Mouse (Mus musculus) ES-E14 (cell line): ENCODE data around the gene Tmem135. TPM values are rescaled to one million over a fixed set of nuclear protein-coding genes. Genes with fewer than 3 reads are reported as not detected.

Source experiments
- DNase-seq: peaks from one replicate; pipeline ENCODE4 v3.0.0-alpha.2; 2013; ENCODE audit warnings: low read depth, low spot score
- H3K27ac ChIP-seq: 2 replicates; pipeline ENCODE4 v1.5.1; 2012; ENCODE audit warnings: low read depth, mild to moderate bottlenecking, low read length, moderate library complexity, mixed read lengths; ENCODE audit not compliant: poor library complexity, insufficient read depth, severe bottlenecking
- H3K36me3 ChIP-seq: 2 replicates; pipeline ENCODE4 v1.6.1; 2012; ENCODE audit warnings: mild to moderate bottlenecking, low read length, moderate library complexity, mixed read lengths; ENCODE audit not compliant: control insufficient read depth, poor library complexity, insufficient read depth, severe bottlenecking
- H3K4me1 ChIP-seq, 2 experiments: fragments of 150-350 bp in 1 of 2; sonication (generic) in 1 of 2; 2 replicates each; pipeline ENCODE4 v1.6.1; 2012; ENCODE audit warnings: low read length in 2 of 2, mild to moderate bottlenecking in 1 of 2, mixed read lengths in 1 of 2; ENCODE audit not compliant: control insufficient read depth in 2 of 2, insufficient read depth in 2 of 2, poor library complexity in 1 of 2
- H3K4me3 ChIP-seq, 2 experiments: fragments of 150-350 bp in 1 of 2; sonication (generic) in 1 of 2; 2 replicates each; pipeline ENCODE4 v1.5.1; 2012; ENCODE audit warnings: low read length in 2 of 2, low read depth in 1 of 2, mild to moderate bottlenecking in 1 of 2, mixed read lengths in 1 of 2; ENCODE audit not compliant: insufficient read depth in 1 of 2, poor library complexity in 1 of 2, severe bottlenecking in 1 of 2
- H3K9ac ChIP-seq: 2 replicates; pipeline ENCODE4 v1.6.1; 2012; ENCODE audit warnings: low read depth, mild to moderate bottlenecking, low read length, mixed read lengths; ENCODE audit not compliant: poor library complexity, insufficient read depth, severe bottlenecking
- H3K9me3 ChIP-seq: fragments of 150-350 bp; sonication (generic); 2 replicates; pipeline ENCODE4 v1.6.1; 2012; ENCODE audit warnings: low read depth, mild to moderate bottlenecking, low read length; ENCODE audit not compliant: control insufficient read depth, insufficient read depth
- CHD2 ChIP-seq: IDR thresholded peaks from 2 replicates; pipeline ENCODE4 v1.6.1; 2014; ENCODE audit warnings: mild to moderate bottlenecking, low read depth, low read length, inconsistent platforms
- HCFC1 ChIP-seq: IDR thresholded peaks from 2 replicates; pipeline ENCODE4 v1.6.1; 2012; ENCODE audit warnings: low read length, inconsistent platforms, borderline replicate concordance; ENCODE audit not compliant: insufficient read depth
- MAFK ChIP-seq: IDR thresholded peaks from 2 replicates; pipeline ENCODE4 v1.6.1; 2014; ENCODE audit warnings: mild to moderate bottlenecking, low read depth, low read length, inconsistent platforms; ENCODE audit not compliant: insufficient read depth
- ZC3H11A ChIP-seq: IDR thresholded peaks from 2 replicates; pipeline ENCODE4 v1.6.1; 2012; ENCODE audit warnings: low read depth, mild to moderate bottlenecking, inconsistent platforms, low read length, borderline replicate concordance
- ZNF384 ChIP-seq: IDR thresholded peaks from 2 replicates; pipeline ENCODE4 v1.6.1; 2012; ENCODE audit warnings: low read depth, low read length, inconsistent platforms
- in situ Hi-C, 2 experiments: fragments of 600-800 bp; cut with MboI; formaldehyde crosslinking; loops; one replicate each; pipeline ENCODE4 v1.15.1; 2025; ENCODE audit warnings: low sequenced_read_pairs in 2 of 2, inconsistent platforms in 1 of 2; ENCODE audit not compliant: unreplicated experiment in 2 of 2
- total RNA-seq: library from RNA; depleted of rRNA; stranded (reverse); fragments of 300-350 nt; gene quantifications from 2 replicates; pipeline ENCODE4 v1.2.3, GENCODE M21; 2012

Tmem135 gene
- total RNA-seq, 1 experiment: 19.0 TPM

GRCm38 (mm10) chr7:89242143-89242542, 161.9 kb downstream of the Tmem135 start:
- H3K9ac ChIP-seq: no peak overlapping the region
- no peaks in the 10 kb centered on the region for H3K9me3 ChIP-seq
- no peak overlapping the region for H3K4me3 ChIP-seq
- no peak for TF ChIP-seq MAFK
- no peak for TF ChIP-seq HCFC1
- no peak for TF ChIP-seq CHD2
- TF ChIP-seq ZNF384: no peak
- TF ChIP-seq ZC3H11A: no peak
- H3K27ac ChIP-seq: no peak overlapping the region
- no peaks in the 10 kb centered on the region for H3K4me1 ChIP-seq
- no peaks in the 10 kb centered on the region for H3K36me3 ChIP-seq
- in situ Hi-C loops: no loop called here
- no peak for DNase-seq

- no peak for DNase-seq
- Histone ChIP-seq H3K27ac (no peak overlapping the region), H3K36me3 (no peaks in the 10 kb centered on the region), H3K9ac (no peak overlapping the region), H3K4me3 (no peak overlapping the region), H3K9me3 (no peaks in the 10 kb centered on the region), H3K4me1 (no peaks in the 10 kb centered on the region)
- TF ChIP-seq ZC3H11A (no peak), HCFC1 (no peak), MAFK (no peak), ZNF384 (no peak), CHD2 (no peak)
- in situ Hi-C loops: no loop called here
Observed at GRCm38 (mm10) chr7:89239592-89239991, 164.4 kb downstream of the Tmem135 start.

GRCm38 (mm10) chr7:89236592-89236991, 167.4 kb downstream of the Tmem135 start:
- no peaks in the 10 kb centered on the region for H3K4me1 ChIP-seq
- H3K4me3 ChIP-seq: no peak overlapping the region
- no peak overlapping the region for H3K9ac ChIP-seq
- H3K9me3 ChIP-seq: no peaks in the 10 kb centered on the region
- in situ Hi-C loops: no loop called here
- H3K27ac ChIP-seq: no peak overlapping the region
- DNase-seq: no peak
- no peaks in the 10 kb centered on the region for H3K36me3 ChIP-seq
- TF ChIP-seq CHD2 (no peak), ZC3H11A (no peak), MAFK (no peak), ZNF384 (no peak), HCFC1 (no peak)

- no peak for TF ChIP-seq ZC3H11A
- no peak for TF ChIP-seq CHD2
- no peak for TF ChIP-seq MAFK
- no peak for TF ChIP-seq ZNF384
- no peak for TF ChIP-seq HCFC1
- H3K36me3 ChIP-seq: no peaks in the 10 kb centered on the region
- in situ Hi-C loops: no loop called here
- DNase-seq: no peak
- H3K4me1 ChIP-seq: peaks cover 0 to 2% of the 10 kb centered on the region in 2 experiments; a peak in 2 of 4 replicates
- no peak overlapping the region for H3K9ac ChIP-seq
- H3K4me3 ChIP-seq: no peak overlapping the region
- no peaks in the 10 kb centered on the region for H3K9me3 ChIP-seq
- no peak overlapping the region for H3K27ac ChIP-seq
Observed at GRCm38 (mm10) chr7:89235974-89236507, 168.0 kb downstream of the Tmem135 start.

- Histone ChIP-seq H3K27ac (no peak overlapping the region), H3K9ac (no peak overlapping the region), H3K9me3 (no peaks in the 10 kb centered on the region), H3K4me1 (peaks cover 0 to 2% of the 10 kb centered on the region in 2 experiments; a peak in 2 of 4 replicates), H3K4me3 (no peak overlapping the region), H3K36me3 (no peaks in the 10 kb centered on the region)
- no peak for DNase-seq
- TF ChIP-seq MAFK: no peak
- in situ Hi-C loops: no loop called here
Observed at GRCm38 (mm10) chr7:89232499-89233145, 171.4 kb downstream of the Tmem135 start.
